Mouse (Mus musculus) MEL (cell line): ENCODE measurements around the gene Sfmbt2. TPM values are rescaled to one million over a fixed set of nuclear protein-coding genes. Genes with fewer than 3 reads are reported as not detected.

Source experiments
- DNase-seq: peaks from one replicate; pipeline ENCODE4 v3.0.0; 2011; ENCODE audit warnings: low read depth, low spot score
- H3K27ac ChIP-seq: 2 replicates; pipeline ENCODE4 v1.5.1; 2012; ENCODE audit warnings: low read depth, mild to moderate bottlenecking, control low read depth, low read length, moderate library complexity; ENCODE audit not compliant: control insufficient read depth
- H3K27me3 ChIP-seq, 2 experiments: fragments of 150-350 bp in 1 of 2; sonication (generic) in 1 of 2; 2 replicates each; pipeline ENCODE4 v1.6.1; 2012; ENCODE audit warnings: low read length in 2 of 2, mild to moderate bottlenecking in 2 of 2, improper control_type of control experiment in 1 of 2, moderate library complexity in 1 of 2; ENCODE audit not compliant: insufficient read depth in 2 of 2, control insufficient read depth in 1 of 2
- H3K36me3 ChIP-seq, 2 experiments: 2 replicates each; pipeline ENCODE4 v1.6.1; 2012 to 2014; ENCODE audit warnings: low read length in 2 of 2, improper control_type of control experiment in 1 of 2, inconsistent platforms in 1 of 2, mild to moderate bottlenecking in 1 of 2; ENCODE audit not compliant: insufficient read depth in 2 of 2, control insufficient read depth in 1 of 2
- H3K4me1 ChIP-seq, 2 experiments: fragments of 150-350 bp in 1 of 2; sonication (generic) in 1 of 2; 2 replicates each; pipeline ENCODE4 v1.6.1; 2012; ENCODE audit warnings: low read length in 2 of 2, improper control_type of control experiment in 1 of 2, mild to moderate bottlenecking in 1 of 2; ENCODE audit not compliant: insufficient read depth in 2 of 2, control insufficient read depth in 1 of 2
- H3K4me3 ChIP-seq, 2 experiments: fragments of 150-350 bp in 1 of 2; sonication (generic) in 1 of 2; 2 replicates each; pipeline ENCODE4 v1.5.1; 2012; ENCODE audit warnings: low read depth in 2 of 2, low read length in 2 of 2, mild to moderate bottlenecking in 2 of 2, moderate library complexity in 2 of 2, control low read depth in 1 of 2, improper control_type of control experiment in 1 of 2; ENCODE audit not compliant: control insufficient read depth in 1 of 2, insufficient read depth in 1 of 2
- H3K79me2 ChIP-seq: 2 replicates; pipeline ENCODE4 v1.6.1; 2012; ENCODE audit warnings: mild to moderate bottlenecking, low read length, moderate library complexity; ENCODE audit not compliant: control insufficient read depth, poor library complexity, insufficient read depth
- H3K9ac ChIP-seq: 2 replicates; pipeline ENCODE4 v1.6.1; 2012; ENCODE audit warnings: low read depth, mild to moderate bottlenecking, control low read depth, low read length, moderate library complexity; ENCODE audit not compliant: control insufficient read depth, poor library complexity, severe bottlenecking
- H3K9me3 ChIP-seq: fragments of 150-350 bp; sonication (generic); replicated peaks from 2 replicates; pipeline ENCODE4 v1.6.1; 2012; ENCODE audit warnings: mild to moderate bottlenecking, low read length, improper control_type of control experiment, moderate library complexity; ENCODE audit not compliant: insufficient read depth
- BHLHE40 ChIP-seq: IDR thresholded peaks from 2 replicates; pipeline ENCODE4 v1.6.1; 2012; ENCODE audit warnings: low read depth, mild to moderate bottlenecking, inconsistent platforms, low read length, improper control_type of control experiment, borderline replicate concordance
- CHD1 ChIP-seq: IDR thresholded peaks from 2 replicates; pipeline ENCODE4 v1.6.1; 2012; ENCODE audit warnings: low read depth, mild to moderate bottlenecking, inconsistent platforms, low read length, improper control_type of control experiment
- CHD2 ChIP-seq: IDR thresholded peaks from 2 replicates; pipeline ENCODE4 v1.6.1; 2011; ENCODE audit warnings: low read length, improper control_type of control experiment
- E2F4 ChIP-seq: IDR thresholded peaks from 2 replicates; pipeline ENCODE4 v1.6.1; 2011; ENCODE audit warnings: low read depth, low read length, improper control_type of control experiment, borderline replicate concordance
- EP300 ChIP-seq, 2 experiments: IDR thresholded peaks; 2 replicates each; pipeline ENCODE4 v1.6.1; 2011; ENCODE audit warnings: improper control_type of control experiment in 2 of 2, low read length in 2 of 2, low read depth in 1 of 2, mild to moderate bottlenecking in 1 of 2
- GABPA ChIP-seq: IDR thresholded peaks from 2 replicates; pipeline ENCODE4 v1.6.1; 2012; ENCODE audit warnings: low read depth, mild to moderate bottlenecking, inconsistent platforms, low read length, improper control_type of control experiment, moderate library complexity
- JUND ChIP-seq: IDR thresholded peaks from 2 replicates; pipeline ENCODE4 v1.6.1; 2011; ENCODE audit warnings: low read depth, mild to moderate bottlenecking, improper control_type of control experiment, low read length
- KAT2A ChIP-seq: conservative IDR thresholded peaks from 2 replicates; pipeline ENCODE4 v1.6.1; 2012; ENCODE audit warnings: low read depth, low read length, improper control_type of control experiment, inconsistent platforms
- MEF2A ChIP-seq: IDR thresholded peaks from 2 replicates; pipeline ENCODE4 v1.6.1; 2014; ENCODE audit warnings: low read depth, mild to moderate bottlenecking, inconsistent platforms, low read length, improper control_type of control experiment; ENCODE audit not compliant: poor library complexity, insufficient replicate concordance, severe bottlenecking; ENCODE audit errors: extremely low read depth
- MXI1 ChIP-seq: IDR thresholded peaks from 2 replicates; pipeline ENCODE4 v1.6.1; 2011; ENCODE audit warnings: mild to moderate bottlenecking, low read depth, low read length, improper control_type of control experiment
- MYB ChIP-seq: IDR thresholded peaks from 2 replicates; pipeline ENCODE4 v1.6.1; 2011; ENCODE audit warnings: mild to moderate bottlenecking, low read depth, low read length, improper control_type of control experiment
- MYC ChIP-seq: IDR thresholded peaks from 2 replicates; pipeline ENCODE4 v1.6.1; 2011; ENCODE audit warnings: low read depth, mild to moderate bottlenecking, low read length, improper control_type of control experiment, moderate library complexity
- NELFE ChIP-seq: IDR thresholded peaks from 2 replicates; pipeline ENCODE4 v1.6.1; 2011; ENCODE audit warnings: low read depth, low read length, improper control_type of control experiment
- POLR2A ChIP-seq, 2 experiments: IDR thresholded peaks; 2 replicates each; pipeline ENCODE4 v1.6.1; 2011 to 2012; ENCODE audit warnings: low read length in 2 of 2, mild to moderate bottlenecking in 2 of 2, control low read depth in 1 of 2, improper control_type of control experiment in 1 of 2, low read depth in 1 of 2, moderate library complexity in 1 of 2; ENCODE audit not compliant: control insufficient read depth in 1 of 2, insufficient read depth in 1 of 2, poor library complexity in 1 of 2
- RAD21 ChIP-seq: IDR thresholded peaks from 2 replicates; pipeline ENCODE4 v1.6.1; 2011; ENCODE audit warnings: mild to moderate bottlenecking, low read depth, low read length, improper control_type of control experiment
- SIN3A ChIP-seq: IDR thresholded peaks from 2 replicates; pipeline ENCODE4 v1.6.1; 2012; ENCODE audit warnings: low read length, improper control_type of control experiment, inconsistent platforms
- SMC3 ChIP-seq: IDR thresholded peaks from 2 replicates; pipeline ENCODE4 v1.6.1; 2011; ENCODE audit warnings: low read depth, low read length, improper control_type of control experiment
- TBP ChIP-seq: IDR thresholded peaks from 2 replicates; pipeline ENCODE4 v1.8.0; 2011; ENCODE audit warnings: low read depth, low read length, improper control_type of control experiment
- TCF12 ChIP-seq: IDR thresholded peaks from 2 replicates; pipeline ENCODE4 v1.6.1; 2014; ENCODE audit warnings: low read depth, mild to moderate bottlenecking, inconsistent platforms, low read length, improper control_type of control experiment, moderate library complexity
- USF1 ChIP-seq: IDR thresholded peaks from 2 replicates; pipeline ENCODE4 v1.6.1; 2014; ENCODE audit warnings: low read depth, mild to moderate bottlenecking, inconsistent platforms, low read length, improper control_type of control experiment, moderate library complexity
- ZC3H11A ChIP-seq: IDR thresholded peaks from 2 replicates; pipeline ENCODE4 v1.6.1; 2012; ENCODE audit warnings: low read depth, mild to moderate bottlenecking, inconsistent platforms, low read length, improper control_type of control experiment
- ZNF384 ChIP-seq: IDR thresholded peaks from 2 replicates; pipeline ENCODE4 v1.6.1; 2012; ENCODE audit warnings: low read depth, mild to moderate bottlenecking, inconsistent platforms, low read length, improper control_type of control experiment
- polyA plus RNA-seq, 2 experiments: library from polyadenylated mRNA; stranded (reverse) in 1 of 2; unstranded in 1 of 2; fragments of >175 nt in 1 of 2; fragments of >200 nt in 1 of 2; gene quantifications; 2 replicates each; pipeline versions ENCODE4 v1.2.1 to v1.2.4; 2012; ENCODE audit warnings: low replicate concordance in 2 of 2, low read depth in 1 of 2; ENCODE audit not compliant: insufficient read length in 2 of 2, insufficient read depth in 1 of 2, missing spikeins in 1 of 2
- total RNA-seq: library from RNA; depleted of rRNA; stranded (reverse); fragments of 300-350 nt; gene quantifications from 2 replicates; pipeline ENCODE4 v1.2.3, GENCODE M21; 2012

Sfmbt2 gene
- total and polyA plus RNA-seq, 3 experiments: not detected

GRCm38 (mm10) chr2:10395143-10395542, 24.8 kb downstream of the Sfmbt2 start:
- Histone ChIP-seq H3K27ac (no peak overlapping the region), H3K79me2 (no peaks in the 10 kb centered on the region), H3K9ac (no peak overlapping the region), H3K36me3 (no peaks in the 10 kb centered on the region), H3K9me3 (no peaks in the 10 kb centered on the region), H3K4me3 (no peak overlapping the region), H3K27me3 (no peaks in the 10 kb centered on the region), H3K4me1 (no peaks in the 10 kb centered on the region)
- TF ChIP-seq POLR2A (IDR thresholded peaks at IDR 0.05; ENCODE audit: control insufficient read depth in 1 of 2, insufficient read depth in 1 of 2, low read depth in 1 of 2, low read length in 2 of 2, poor library complexity in 1 of 2) (no peak), MYB (no peak), E2F4 (no peak), RAD21 (no peak), NELFE (no peak), MYC (no peak), BHLHE40 (no peak), TCF12 (no peak), TBP (no peak), GABPA (no peak), SMC3 (no peak), CHD2 (no peak), MXI1 (no peak)
- no peak for DNase-seq

GRCm38 (mm10) chr2:10397790-10398189, 27.5 kb downstream of the Sfmbt2 start:
- H3K36me3 ChIP-seq: no peaks in the 10 kb centered on the region

GRCm38 (mm10) chr2:10406151-10406550, 35.8 kb downstream of the Sfmbt2 start:
- no peak for TF ChIP-seq MYC
- TF ChIP-seq SMC3: no peak
- TF ChIP-seq SIN3A: no peak

More at GRCm38 (mm10) chr2:10397790-10398189, 27.5 kb downstream of the Sfmbt2 start:
- Histone ChIP-seq H3K4me1 (no peaks in the 10 kb centered on the region), H3K9ac (no peak overlapping the region), H3K27me3 (no peaks in the 10 kb centered on the region), H3K4me3 (no peak overlapping the region), H3K9me3 (no peaks in the 10 kb centered on the region), H3K79me2 (no peaks in the 10 kb centered on the region), H3K27ac (no peak overlapping the region)
- TF ChIP-seq SMC3 (no peak), E2F4 (no peak), USF1 (no peak), KAT2A (no peak), EP300 (IDR thresholded peaks at IDR 0.05; ENCODE audit: low read depth in 1 of 2, low read length in 2 of 2) (no peak), JUND (no peak), CHD1 (no peak), ZNF384 (no peak), MEF2A (no peak), ZC3H11A (no peak), SIN3A (no peak)
- no peak for DNase-seq

More at GRCm38 (mm10) chr2:10406151-10406550, 35.8 kb downstream of the Sfmbt2 start:
- Histone ChIP-seq H3K27me3 (no peaks in the 10 kb centered on the region), H3K4me3 (no peak overlapping the region), H3K9me3 (no peaks in the 10 kb centered on the region), H3K4me1 (no peaks in the 10 kb centered on the region), H3K36me3 (no peaks in the 10 kb centered on the region), H3K9ac (no peak overlapping the region), H3K27ac (no peak overlapping the region), H3K79me2 (no peaks in the 10 kb centered on the region)
- DNase-seq: no peak
